Mouse (Mus musculus) lung, embryonic 16.5 days (tissue): ENCODE results near the gene Sptssb. TPM values are rescaled to one million over a fixed set of nuclear protein-coding genes. Genes with fewer than 3 reads are reported as not detected.

Experiments
- ATAC-seq: fragments of 200-750 bp; cut with Nextera tagmentation; 2 replicates; pipeline ENCODE4 v1.8.0; 2017; ENCODE audit warnings: low read depth, mild to moderate bottlenecking, moderate library complexity
- H3K27ac ChIP-seq: fragments of 300-500 bp; sonication (generic); 2 replicates; pipeline ENCODE4 v1.5.1; 2014; ENCODE audit warnings: mild to moderate bottlenecking, control low read depth, low read length
- H3K27me3 ChIP-seq: fragments of 300-500 bp; sonication (generic); 2 replicates; pipeline ENCODE4 v1.6.1; 2014; ENCODE audit warnings: low read depth, low read length, mixed read lengths; ENCODE audit not compliant: control insufficient read depth, insufficient read depth
- H3K36me3 ChIP-seq: fragments of 300-500 bp; sonication (generic); 2 replicates; pipeline ENCODE4 v1.6.1; 2014; ENCODE audit warnings: low read length; ENCODE audit not compliant: control insufficient read depth, insufficient read depth
- H3K4me1 ChIP-seq: fragments of 300-500 bp; sonication (generic); replicated peaks from 2 replicates; pipeline ENCODE4 v1.6.1; 2014; ENCODE audit warnings: low read length, mixed read lengths; ENCODE audit not compliant: control insufficient read depth, insufficient read depth
- H3K4me2 ChIP-seq: fragments of 300-500 bp; sonication (generic); 2 replicates; pipeline ENCODE4 v1.6.1; 2014; ENCODE audit warnings: low read depth, low read length, control low read depth
- H3K4me3 ChIP-seq: fragments of 300-500 bp; sonication (generic); 2 replicates; pipeline ENCODE4 v1.5.1; 2014; ENCODE audit warnings: mild to moderate bottlenecking, low read length, control low read depth
- H3K9ac ChIP-seq: fragments of 300-500 bp; sonication (generic); 2 replicates; pipeline ENCODE4 v1.6.1; 2014; ENCODE audit warnings: low read length, control low read depth
- H3K9me3 ChIP-seq: fragments of 300-500 bp; sonication (generic); 2 replicates; pipeline ENCODE4 v1.6.1; 2016; ENCODE audit warnings: low read length; ENCODE audit not compliant: control insufficient read depth
- WGBS: fragments of 180-500 bp; shearing (Covaris S2); extraction: QIAGEN DNeasy Blood & Tissue Kit; methylation state at CpG from one replicate; pipeline ENCODE4 v1.1.7; 2014; 5-methylcytosine and 5-hydroxymethylcytosine counted together
- polyA plus RNA-seq: library from polyadenylated mRNA; unstranded; fragments of >200 nt; fragmentation: Nextera tagmentation; extraction: Ambion mirVana; gene quantifications from 2 replicates; pipeline ENCODE4 v1.2.1, GENCODE M21; 2015

The Sptssb gene
- polyA plus RNA-seq, 1 experiment from 2014 or later: 5.1 TPM

DNA sequence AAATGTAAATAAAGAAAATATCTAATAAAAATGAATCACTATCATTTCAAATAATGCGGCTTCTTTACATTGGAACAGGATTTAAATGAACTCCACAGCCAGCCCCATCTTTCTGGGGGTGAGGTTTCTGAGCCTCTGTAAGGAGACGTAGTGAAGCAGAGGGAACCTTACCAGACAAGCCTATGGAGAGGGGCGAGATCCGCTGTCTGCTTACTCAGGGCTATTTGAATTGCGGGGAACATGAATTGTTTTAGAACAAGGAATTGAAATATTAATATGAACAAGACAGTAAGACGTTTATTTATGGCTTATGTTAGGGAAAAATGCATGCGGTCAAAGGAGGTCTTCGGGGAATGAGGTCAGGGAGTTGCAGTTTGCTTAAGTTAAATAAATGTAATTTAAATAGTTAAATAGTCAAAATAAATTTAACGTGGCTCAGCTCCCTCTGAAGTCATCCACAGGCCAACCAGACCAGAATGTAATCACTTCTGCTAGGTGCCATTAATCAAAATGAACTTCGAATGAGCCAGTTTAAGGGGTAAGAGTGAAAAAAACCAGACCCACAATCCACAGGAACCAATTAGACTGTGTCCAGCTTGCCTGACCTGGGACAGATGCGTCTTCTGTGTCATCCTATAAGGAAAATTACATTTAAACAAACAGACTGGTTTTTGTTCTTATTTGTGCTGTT, 46.6 kb downstream of the Sptssb start:
- Histone ChIP-seq H3K4me3 (no peak overlapping the region), H3K4me2 (no peak overlapping the region), H3K9ac (no peak overlapping the region), H3K36me3 (no peaks in the 10 kb centered on the region), H3K9me3 (no peaks in the 10 kb centered on the region), H3K27me3 (no peaks in the 10 kb centered on the region), H3K4me1 (peaks cover 3% of the 10 kb centered on the region; the same call in 1 of the 2 replicates), H3K27ac (no peak overlapping the region)
- 53% methylated on average over 11 of the region's 11 CpGs for WGBS
- no peak for ATAC-seq

DNA sequence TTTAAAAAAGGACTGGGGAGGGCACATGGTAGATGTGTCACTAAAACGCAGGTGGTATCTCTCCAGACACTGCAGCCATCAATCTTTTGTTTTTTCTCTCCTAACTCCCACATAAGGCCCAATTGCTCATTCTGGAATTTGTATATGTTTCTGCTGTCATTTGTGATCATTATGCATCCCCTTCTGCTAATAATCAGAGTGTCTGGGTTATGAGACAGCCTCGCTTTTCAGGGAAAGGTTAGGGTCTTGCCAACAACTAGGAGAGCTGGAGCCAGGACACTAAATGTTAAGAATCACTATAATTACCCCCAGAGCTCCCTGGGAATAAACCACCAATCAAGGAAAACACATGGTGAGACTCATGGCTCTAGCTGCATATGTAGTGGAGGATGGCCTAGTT, 47.3 kb downstream of the Sptssb start:
- Histone ChIP-seq H3K27ac (no peak overlapping the region), H3K27me3 (no peaks in the 10 kb centered on the region), H3K4me2 (no peak overlapping the region), H3K36me3 (no peaks in the 10 kb centered on the region), H3K9ac (no peak overlapping the region), H3K4me1 (peaks cover 3% of the 10 kb centered on the region; the same call in 1 of the 2 replicates), H3K4me3 (no peak overlapping the region), H3K9me3 (no peaks in the 10 kb centered on the region)
- peak; percentile 72 for ATAC-seq
- 49% methylated on average over 2 of the region's 2 CpGs for WGBS

DNA sequence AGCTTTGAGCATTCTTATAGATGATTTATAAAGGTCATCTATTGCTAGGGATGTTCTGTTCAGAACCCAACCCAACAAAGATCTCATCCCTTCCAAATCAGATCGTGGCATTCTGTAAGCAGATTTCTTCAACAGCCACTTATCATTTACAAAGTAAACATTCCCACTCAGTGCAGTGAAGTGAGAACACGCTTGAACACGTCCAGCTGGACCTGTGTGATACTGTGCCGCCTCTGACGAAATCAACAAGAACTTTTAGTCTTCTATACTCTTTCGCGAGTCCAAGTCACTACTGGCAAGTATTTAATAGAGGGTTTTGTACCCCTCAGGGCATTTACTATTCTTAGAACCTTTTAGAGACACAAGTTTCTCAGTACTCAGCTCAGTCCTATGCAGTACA, 51.3 kb downstream of the Sptssb start:
- H3K9ac ChIP-seq: no peak overlapping the region
- no peak overlapping the region for H3K4me2 ChIP-seq
- H3K4me1 ChIP-seq: peaks cover 3% of the 10 kb centered on the region; the same call in 1 of the 2 replicates
- no peaks in the 10 kb centered on the region for H3K9me3 ChIP-seq
- no peak overlapping the region for H3K27ac ChIP-seq
- H3K4me3 ChIP-seq: no peak overlapping the region
- H3K27me3 ChIP-seq: no peaks in the 10 kb centered on the region
- ATAC-seq: peak; percentile 85
- H3K36me3 ChIP-seq: no peaks in the 10 kb centered on the region
- WGBS: 24% methylated on average over 7 of the region's 7 CpGs

DNA sequence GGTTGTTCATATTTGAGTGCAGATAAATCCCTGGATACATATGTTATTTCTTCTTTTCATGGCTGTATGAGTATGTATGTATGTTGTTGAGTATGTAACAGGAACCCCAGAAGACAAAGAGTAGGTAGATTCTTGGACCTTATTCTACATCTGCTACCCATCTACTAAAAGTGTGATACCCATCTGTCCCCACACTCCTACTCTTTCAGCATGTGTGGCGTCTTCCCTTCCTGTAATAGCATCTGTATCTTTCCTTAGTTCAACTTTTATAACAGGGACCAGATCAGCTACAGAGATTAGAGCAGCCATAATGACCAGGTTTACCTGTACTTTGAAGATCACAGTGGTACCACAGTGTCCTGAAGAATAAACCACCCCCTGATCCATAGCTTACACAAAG, 56.6 kb downstream of the Sptssb start:
- Histone ChIP-seq H3K4me2 (no peak overlapping the region), H3K36me3 (no peaks in the 10 kb centered on the region), H3K4me1 (no peaks in the 10 kb centered on the region), H3K4me3 (no peak overlapping the region), H3K9ac (no peak overlapping the region), H3K27ac (no peak overlapping the region), H3K27me3 (no peaks in the 10 kb centered on the region), H3K9me3 (no peaks in the 10 kb centered on the region)
- 91% methylated on average over 1 of the region's 1 CpGs for WGBS
- ATAC-seq: no peak

DNA sequence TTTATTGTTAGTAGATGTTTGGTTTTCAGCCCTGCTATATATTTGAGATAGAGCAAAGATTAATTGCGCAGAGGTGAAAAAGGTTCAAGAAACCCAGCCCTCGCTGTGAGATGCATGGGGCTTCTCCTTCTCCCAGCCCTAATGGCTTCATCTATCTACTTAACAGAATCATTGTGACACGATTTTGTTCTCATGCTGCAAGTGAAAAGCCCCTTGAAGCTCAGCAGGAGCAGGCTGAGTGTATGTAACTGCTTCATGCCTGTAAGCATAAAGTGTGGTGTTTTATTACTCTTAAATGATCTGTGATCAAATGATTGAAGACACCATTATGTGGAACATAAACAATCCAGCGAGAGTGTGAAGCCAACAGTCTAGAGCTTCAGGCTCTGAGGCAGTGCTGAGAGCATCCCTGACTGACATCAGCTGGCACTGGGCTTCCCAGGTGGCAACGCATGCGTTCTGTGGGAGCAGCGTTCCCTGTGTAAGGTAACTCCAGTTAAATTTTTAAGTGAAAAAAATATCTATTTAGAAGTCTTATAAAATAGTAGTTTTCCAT, 58.8 kb downstream of the Sptssb start:
- no peak overlapping the region for H3K9ac ChIP-seq
- no peak overlapping the region for H3K4me2 ChIP-seq
- no peaks in the 10 kb centered on the region for H3K4me1 ChIP-seq
- 29% methylated on average over 7 of the region's 7 CpGs for WGBS
- no peak for ATAC-seq
- H3K36me3 ChIP-seq: no peaks in the 10 kb centered on the region
- H3K27me3 ChIP-seq: no peaks in the 10 kb centered on the region
- H3K27ac ChIP-seq: no peak overlapping the region
- H3K9me3 ChIP-seq: no peaks in the 10 kb centered on the region
- H3K4me3 ChIP-seq: no peak overlapping the region

DNA sequence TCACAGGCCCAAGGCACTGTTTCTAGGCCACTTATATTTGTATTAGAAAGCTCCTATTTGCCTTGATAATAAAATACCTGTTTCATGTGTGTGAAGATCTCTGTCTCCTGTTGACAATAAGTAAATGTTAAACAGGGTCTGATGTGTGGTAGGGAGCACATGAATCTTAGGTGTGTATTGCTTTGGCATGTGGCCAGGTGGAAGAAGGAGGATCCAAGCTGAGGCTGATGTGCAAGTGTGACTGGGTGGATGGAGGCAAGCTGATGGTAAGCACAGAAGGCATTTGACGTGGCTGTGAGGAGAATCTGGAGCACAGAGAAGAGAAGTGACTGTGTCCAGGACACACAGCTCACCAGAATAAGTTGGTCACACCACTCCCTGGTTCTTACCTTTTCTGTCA, 60.6 kb downstream of the Sptssb start:
- Histone ChIP-seq H3K9me3 (no peaks in the 10 kb centered on the region), H3K36me3 (no peaks in the 10 kb centered on the region), H3K27me3 (no peaks in the 10 kb centered on the region), H3K4me1 (no peaks in the 10 kb centered on the region), H3K27ac (no peak overlapping the region), H3K4me2 (no peak overlapping the region), H3K9ac (no peak overlapping the region), H3K4me3 (no peak overlapping the region)
- ATAC-seq: no peak
- 65% methylated on average over 1 of the region's 1 CpGs for WGBS

DNA sequence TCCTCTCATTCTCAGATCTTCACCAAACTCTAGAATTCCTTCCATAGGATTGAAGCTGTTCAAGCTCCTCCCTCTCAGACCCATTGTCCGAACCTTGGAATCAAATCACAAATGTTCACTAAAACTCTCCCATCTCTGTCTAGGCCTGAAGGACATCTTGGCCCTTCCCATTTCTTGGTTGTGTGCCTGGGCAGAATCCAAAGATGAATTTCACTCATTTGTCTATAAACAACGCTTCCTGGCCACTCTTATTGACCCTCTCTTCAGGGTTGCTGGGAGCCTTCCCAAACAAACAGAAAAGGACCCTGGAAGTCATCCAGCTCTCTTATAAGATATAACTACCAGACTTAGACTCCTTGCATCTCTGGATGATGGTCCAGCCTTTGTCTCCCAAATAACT, 61.8 kb downstream of the Sptssb start:
- Histone ChIP-seq H3K4me2 (no peak overlapping the region), H3K36me3 (no peaks in the 10 kb centered on the region), H3K9me3 (no peaks in the 10 kb centered on the region), H3K27me3 (no peaks in the 10 kb centered on the region), H3K4me3 (no peak overlapping the region), H3K27ac (no peak overlapping the region), H3K9ac (no peak overlapping the region), H3K4me1 (no peaks in the 10 kb centered on the region)
- peak; percentile 72 for ATAC-seq
- WGBS: 42% methylated on average over 2 of the region's 2 CpGs

DNA sequence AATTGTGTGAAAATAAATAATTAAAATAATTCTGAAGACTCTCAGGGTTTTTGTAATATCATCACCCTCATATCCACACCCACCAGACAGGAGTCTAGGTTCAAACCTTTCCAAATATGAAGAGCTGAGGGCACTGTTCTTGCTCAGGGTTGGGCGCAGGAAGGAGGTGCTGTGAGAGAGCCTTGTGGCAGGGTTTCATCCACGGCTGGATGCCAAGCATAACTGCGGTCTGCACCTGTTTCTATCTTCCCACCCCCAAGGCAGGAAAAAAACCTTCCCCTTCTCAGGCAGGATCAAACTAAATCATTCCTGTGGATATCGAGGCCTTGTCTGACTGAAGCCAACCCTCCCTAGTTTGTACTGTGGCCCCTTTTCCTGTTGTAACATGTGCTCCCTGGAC, 62.2 kb downstream of the Sptssb start:
- Histone ChIP-seq H3K4me2 (no peak overlapping the region), H3K36me3 (no peaks in the 10 kb centered on the region), H3K9me3 (no peaks in the 10 kb centered on the region), H3K4me1 (no peaks in the 10 kb centered on the region), H3K4me3 (no peak overlapping the region), H3K27ac (no peak overlapping the region), H3K9ac (no peak overlapping the region), H3K27me3 (no peaks in the 10 kb centered on the region)
- WGBS: 81% methylated on average over 4 of the region's 4 CpGs
- ATAC-seq: peak; percentile 47; the same call in 1 of the 2 replicates

DNA sequence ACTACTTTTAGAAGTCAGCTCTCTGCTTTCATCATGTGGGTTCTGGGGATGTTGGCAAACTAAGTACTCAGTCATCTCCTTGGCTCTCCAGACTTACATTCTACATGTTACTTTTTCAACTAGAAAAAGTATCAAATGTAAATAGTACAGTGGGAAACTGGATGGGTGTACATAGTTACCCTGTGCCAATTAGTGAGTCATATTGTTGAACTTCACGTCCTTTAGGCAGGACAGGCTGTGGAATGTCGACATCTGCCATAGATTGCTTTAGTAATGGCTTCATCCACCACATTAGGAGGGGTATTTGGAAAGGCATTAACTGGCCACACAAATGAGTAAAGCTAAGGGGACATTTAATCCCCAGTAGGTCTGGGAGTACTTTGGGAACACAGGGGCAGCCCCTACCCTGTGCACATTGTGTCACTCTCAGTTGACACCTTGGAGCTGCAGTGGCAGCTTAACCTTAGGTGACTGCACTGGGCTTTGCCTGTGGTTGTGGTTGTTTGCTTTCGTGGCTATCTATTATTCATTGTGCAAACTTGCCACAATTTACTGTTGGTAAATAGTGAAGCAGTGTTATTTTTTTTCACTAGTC, 66.8 kb downstream of the Sptssb start:
- H3K9me3 ChIP-seq: no peaks in the 10 kb centered on the region
- H3K4me2 ChIP-seq: no peak overlapping the region
- peak; percentile 65 for ATAC-seq
- 48% methylated on average over 3 of the region's 3 CpGs for WGBS
- no peaks in the 10 kb centered on the region for H3K27me3 ChIP-seq
- no peak overlapping the region for H3K9ac ChIP-seq
- H3K36me3 ChIP-seq: no peaks in the 10 kb centered on the region
- no peak overlapping the region for H3K4me3 ChIP-seq
- H3K4me1 ChIP-seq: no peaks in the 10 kb centered on the region
- H3K27ac ChIP-seq: no peak overlapping the region
